Mouse (Mus musculus): ENCODE measurements around the gene Tnfrsf13b. TPM values are rescaled to one million over a fixed set of nuclear protein-coding genes. Genes with fewer than 3 reads are reported as not detected.
A peak's percentile ranks its signal among the peaks of the same experiment; 100 is the strongest.
"Not testable (repeated sequence)": the region's sequence is repeated elsewhere in the genome, so short reads cannot be mapped to it uniquely, and the experiment has no call there.

Tnfrsf13b gene
- polyA plus RNA-seq, 1 experiment from 2014 or later, result 0.76 TPM

DNA sequence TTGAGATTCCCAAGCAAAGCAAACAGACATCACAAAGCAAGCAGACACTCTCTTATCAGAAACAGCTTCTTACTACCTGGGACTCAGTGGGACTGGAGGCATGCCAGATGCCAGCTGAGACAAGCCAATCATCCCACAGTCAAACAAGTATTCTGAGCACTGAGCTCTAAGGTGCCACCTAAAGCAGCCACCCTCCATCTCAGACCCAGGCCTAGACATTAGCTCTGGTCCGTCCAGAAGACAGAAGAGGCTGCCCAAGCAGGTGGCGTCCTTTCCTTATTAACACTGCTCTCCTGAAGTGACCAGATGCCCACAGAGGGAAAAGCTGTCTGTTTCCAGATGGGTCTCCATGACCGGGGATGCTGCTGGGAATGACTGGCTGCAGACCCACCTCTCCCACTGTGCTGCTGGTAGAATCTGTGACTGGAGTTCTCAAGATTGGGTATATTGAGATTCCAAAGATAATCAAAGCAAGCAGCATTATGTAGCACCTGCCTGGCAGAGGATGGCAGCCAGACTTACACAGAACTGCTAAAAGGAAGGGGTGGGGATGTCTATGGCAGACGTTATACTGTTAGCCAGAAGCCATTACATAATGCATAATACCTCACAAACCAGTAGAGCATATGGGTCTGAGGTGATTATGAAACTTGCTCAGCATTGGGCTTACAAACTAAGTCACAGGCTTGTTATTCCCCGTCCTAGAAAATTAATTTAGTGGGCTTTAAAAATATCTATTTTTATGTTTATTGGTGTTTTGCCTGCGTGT lies 23.9 kb downstream of the Tnfrsf13b start:
- WGBS, result 69% methylated on average over 6 of the region's 6 CpGs
- H3K4me2 ChIP-seq, result no peak overlapping the region
- H3K9ac ChIP-seq (replicated peaks), result no peak overlapping the region
- no peak overlapping the region for H3K27ac ChIP-seq
- no peaks in the 10 kb centered on the region for H3K9me3 ChIP-seq
- peaks cover 44% of the 10 kb centered on the region for H3K36me3 ChIP-seq
- H3K27me3 ChIP-seq, result peaks cover 33% of the 10 kb centered on the region
- H3K4me3 ChIP-seq (replicated peaks), result no peak overlapping the region
- H3K4me1 ChIP-seq (replicated peaks), result peaks cover 9% of the 10 kb centered on the region; the same call in 1 of the 2 replicates
- ATAC-seq (ENCODE audit: insufficient number of reproducible peaks, insufficient read depth, low FRiP score, low TSS enrichment, low read depth), result no peak

DNA sequence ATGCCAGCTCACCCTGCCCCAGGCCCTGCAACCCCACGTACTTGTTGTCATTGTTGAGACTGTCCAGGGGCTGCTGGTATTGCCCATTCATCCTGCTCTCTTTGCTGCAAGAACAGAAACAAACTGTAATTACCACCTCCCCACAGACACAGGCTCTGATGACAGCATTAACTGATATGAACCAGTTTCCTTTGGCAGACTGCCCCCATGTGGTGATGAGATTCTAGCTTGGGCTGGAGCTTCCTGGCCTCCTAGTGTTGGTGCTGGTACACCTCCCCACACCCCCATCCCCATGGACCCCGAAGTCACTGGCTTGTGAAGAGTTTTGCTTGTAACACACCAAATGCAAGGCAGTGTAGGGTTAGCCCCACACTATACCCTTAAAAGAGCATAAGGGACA lies 29.2 kb downstream of the Tnfrsf13b start:
- Histone ChIP-seq H3K27me3 (no peaks in the 10 kb centered on the region), H3K9ac (replicated peaks) (no peak overlapping the region), H3K9me3 (no peaks in the 10 kb centered on the region), H3K27ac (no peak overlapping the region), H3K4me2 (no peak overlapping the region), H3K4me1 (replicated peaks) (no peaks in the 10 kb centered on the region), H3K36me3 (peaks cover 97% of the 10 kb centered on the region), H3K4me3 (replicated peaks) (no peak overlapping the region)
- WGBS, result 89% methylated on average over 2 of the region's 2 CpGs
- no peak for ATAC-seq (ENCODE audit: insufficient number of reproducible peaks, insufficient read depth, low FRiP score, low TSS enrichment, low read depth)

DNA sequence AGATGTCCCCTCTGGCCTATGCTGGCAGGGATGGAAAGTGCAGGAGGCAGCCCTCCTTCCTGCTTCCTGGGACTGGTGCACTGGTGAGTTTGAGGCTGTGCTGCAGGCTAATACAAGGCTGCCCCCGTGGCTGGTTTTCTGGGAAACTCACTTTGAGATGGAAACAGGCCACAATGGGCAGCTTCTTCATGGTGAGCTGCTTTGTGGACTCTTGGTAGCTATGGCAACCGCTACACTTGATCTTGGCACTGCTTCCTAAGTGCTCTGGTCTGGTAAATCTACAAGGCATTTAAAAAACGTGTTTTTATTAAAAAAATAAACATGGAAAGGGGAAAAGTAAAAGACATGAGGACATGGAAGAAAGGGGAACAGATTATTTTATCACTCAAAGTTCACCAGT lies 31.6 kb downstream of the Tnfrsf13b start:
- no peak for ATAC-seq (ENCODE audit: insufficient number of reproducible peaks, insufficient read depth, low FRiP score, low TSS enrichment, low read depth)
- Histone ChIP-seq H3K27ac (no peak overlapping the region), H3K9me3 (no peaks in the 10 kb centered on the region), H3K27me3 (no peaks in the 10 kb centered on the region), H3K36me3 (peaks cover 100% of the 10 kb centered on the region), H3K9ac (replicated peaks) (no peak overlapping the region), H3K4me3 (replicated peaks) (no peak overlapping the region), H3K4me1 (replicated peaks) (no peaks in the 10 kb centered on the region), H3K4me2 (no peak overlapping the region)
- WGBS, result 91% methylated on average over 3 of the region's 3 CpGs

DNA sequence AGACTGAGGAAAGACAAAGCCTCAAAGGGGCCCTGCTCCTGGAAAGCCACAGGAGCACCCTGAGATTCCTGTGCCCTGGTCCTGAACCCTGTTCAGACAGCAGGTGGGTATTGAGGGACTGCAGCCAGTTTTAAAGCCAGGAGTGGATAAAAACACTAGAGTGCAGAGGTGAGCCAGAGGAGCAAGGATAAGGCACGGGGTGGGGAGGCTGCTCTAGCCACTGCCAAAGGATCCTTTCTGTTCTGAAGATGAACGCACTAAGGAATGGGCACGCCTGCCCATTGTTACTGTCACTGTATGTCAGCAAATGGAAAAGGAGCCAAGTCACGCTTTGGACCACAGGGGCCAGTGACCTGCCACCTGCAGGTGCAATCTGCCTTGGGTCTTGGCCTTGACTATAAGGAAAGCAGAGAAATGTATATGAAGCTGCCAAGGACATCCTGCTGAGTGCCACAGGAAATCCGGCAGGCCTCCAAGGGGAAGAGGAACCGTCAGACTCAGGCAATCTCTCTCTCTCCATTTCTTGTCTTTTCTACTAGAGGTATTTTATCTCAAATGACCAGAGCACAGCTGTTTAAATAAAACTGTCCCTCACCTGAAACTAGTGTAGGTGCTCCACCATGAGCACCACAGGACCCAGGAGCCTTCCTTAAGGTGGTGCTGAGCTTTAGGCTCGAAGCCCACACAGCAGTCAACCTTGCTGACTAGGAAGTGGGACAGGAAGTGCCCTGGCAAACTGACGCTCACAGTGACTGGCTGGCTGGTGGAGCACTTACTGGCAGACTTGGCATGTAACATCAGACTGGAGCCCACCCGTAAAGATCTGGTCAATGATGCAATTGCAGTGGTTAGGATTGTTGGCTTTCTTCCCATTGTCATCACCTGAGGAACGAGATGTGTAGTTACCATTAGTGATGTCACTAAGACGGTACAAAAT lies 33.5 kb downstream of the Tnfrsf13b start:
- 88% methylated on average over 11 of the region's 11 CpGs for WGBS
- Histone ChIP-seq H3K4me2 (no peak overlapping the region), H3K27me3 (no peaks in the 10 kb centered on the region), H3K27ac (no peak overlapping the region), H3K4me3 (replicated peaks) (no peak overlapping the region), H3K9me3 (no peaks in the 10 kb centered on the region), H3K9ac (replicated peaks) (no peak overlapping the region), H3K4me1 (replicated peaks) (no peaks in the 10 kb centered on the region), H3K36me3 (peaks cover 100% of the 10 kb centered on the region)
- ATAC-seq (ENCODE audit: insufficient number of reproducible peaks, insufficient read depth, low FRiP score, low TSS enrichment, low read depth), result no peak

DNA sequence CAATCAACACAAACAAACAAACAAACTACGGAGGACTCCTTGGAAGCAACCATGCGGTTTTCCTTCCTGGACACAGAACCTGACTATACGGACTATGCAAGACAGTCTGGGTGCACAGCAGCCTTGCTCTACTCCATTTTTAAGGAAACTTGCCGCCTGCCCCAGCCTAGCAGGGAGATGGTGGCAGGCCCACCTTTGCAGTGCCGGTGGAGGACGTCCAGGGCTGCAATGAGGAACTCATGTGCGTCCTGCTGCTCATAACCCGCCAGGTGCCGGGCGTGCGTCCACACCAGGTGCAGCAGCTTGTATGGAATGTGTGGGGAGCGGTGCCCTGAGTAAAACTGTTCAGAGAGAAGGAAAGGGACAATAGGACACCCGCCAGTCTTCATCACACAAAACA lies 34.6 kb downstream of the Tnfrsf13b start:
- H3K36me3 ChIP-seq, result peaks cover 100% of the 10 kb centered on the region
- no peak overlapping the region for H3K4me2 ChIP-seq
- no peak overlapping the region for H3K4me3 ChIP-seq (replicated peaks)
- H3K27ac ChIP-seq, result no peak overlapping the region
- no peaks in the 10 kb centered on the region for H3K4me1 ChIP-seq (replicated peaks)
- no peak overlapping the region for H3K9ac ChIP-seq (replicated peaks)
- no peaks in the 10 kb centered on the region for H3K27me3 ChIP-seq
- WGBS, result 91% methylated on average over 13 of the region's 13 CpGs
- ATAC-seq (ENCODE audit: insufficient number of reproducible peaks, insufficient read depth, low FRiP score, low TSS enrichment, low read depth), result no peak
- no peaks in the 10 kb centered on the region for H3K9me3 ChIP-seq

DNA sequence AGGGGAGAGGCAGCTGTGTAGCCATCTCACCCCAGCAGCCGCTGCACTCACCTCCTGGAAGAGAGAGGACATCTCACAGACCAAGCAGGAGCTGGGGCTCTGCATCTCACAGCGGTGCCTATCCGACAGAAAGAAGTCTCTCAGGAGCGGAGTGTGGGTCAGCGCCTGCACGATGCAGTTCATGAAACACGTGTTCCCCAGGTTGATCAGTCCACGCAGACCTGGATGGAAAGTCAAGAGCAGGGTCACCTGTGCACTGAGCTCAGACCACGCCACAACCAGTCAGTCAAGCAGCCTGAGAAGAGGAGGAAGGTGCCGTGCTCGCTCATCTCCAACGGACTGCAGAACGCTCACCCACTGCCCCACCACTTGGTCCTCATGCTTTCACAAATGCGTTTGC lies 36.2 kb downstream of the Tnfrsf13b start:
- Histone ChIP-seq H3K4me2 (no peak overlapping the region), H3K27me3 (no peaks in the 10 kb centered on the region), H3K4me1 (replicated peaks) (no peaks in the 10 kb centered on the region), H3K27ac (no peak overlapping the region), H3K4me3 (replicated peaks) (no peak overlapping the region), H3K9me3 (no peaks in the 10 kb centered on the region), H3K9ac (replicated peaks) (no peak overlapping the region), H3K36me3 (peaks cover 100% of the 10 kb centered on the region)
- WGBS, result 96% methylated on average over 14 of the region's 14 CpGs
- no peak for ATAC-seq (ENCODE audit: insufficient number of reproducible peaks, insufficient read depth, low FRiP score, low TSS enrichment, low read depth)

DNA sequence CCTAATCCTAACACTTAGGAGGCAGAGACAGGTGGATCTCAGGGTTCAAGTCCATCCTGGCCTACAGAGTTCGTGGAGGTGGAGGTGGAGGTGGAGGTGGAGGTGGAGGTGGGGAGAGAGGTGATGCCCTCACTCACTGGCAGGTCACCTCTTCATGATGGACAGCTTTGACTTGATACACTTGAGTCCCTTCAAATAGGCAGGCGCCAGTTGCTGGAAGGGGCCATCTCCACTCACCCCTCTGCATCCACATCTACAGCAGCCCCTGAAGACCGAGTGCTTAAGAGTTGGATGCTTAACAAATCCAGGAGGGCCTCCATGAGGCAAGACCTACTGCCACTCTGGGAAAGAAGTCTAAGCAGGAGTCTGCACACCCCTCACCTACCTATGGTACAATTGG lies 36.8 kb downstream of the Tnfrsf13b start:
- Histone ChIP-seq H3K4me1 (replicated peaks) (no peaks in the 10 kb centered on the region), H3K4me3 (replicated peaks) (no peak overlapping the region), H3K36me3 (peaks cover 100% of the 10 kb centered on the region), H3K4me2 (no peak overlapping the region), H3K9me3 (no peaks in the 10 kb centered on the region), H3K27ac (no peak overlapping the region), H3K27me3 (no peaks in the 10 kb centered on the region), H3K9ac (replicated peaks) (no peak overlapping the region)
- ATAC-seq (ENCODE audit: insufficient number of reproducible peaks, insufficient read depth, low FRiP score, low TSS enrichment, low read depth), result no peak
- 87% methylated on average over 3 of the region's 3 CpGs for whole genome bisulfite sequencing

DNA sequence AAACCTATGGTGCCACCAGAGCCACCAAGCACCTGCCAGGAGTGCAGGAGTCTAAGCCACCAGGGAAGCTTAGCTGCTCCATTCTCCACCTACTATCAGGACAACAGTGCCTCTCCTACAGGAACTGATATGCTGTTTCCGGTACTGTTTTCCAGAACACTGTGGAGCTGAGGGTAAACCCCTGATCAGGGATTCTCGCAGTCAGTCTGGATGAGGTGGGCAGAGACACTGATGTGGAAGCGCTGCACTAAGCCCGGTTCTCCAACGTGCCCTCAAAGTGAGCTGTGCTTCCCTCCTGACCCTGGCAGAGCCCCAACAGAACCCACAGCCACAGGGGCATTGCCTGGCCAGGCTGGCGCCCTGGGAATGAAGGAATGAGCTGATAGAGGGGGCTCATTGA lies 37.8 kb downstream of the Tnfrsf13b start:
- peaks cover 90% of the 10 kb centered on the region for H3K36me3 ChIP-seq
- H3K9ac ChIP-seq (replicated peaks), result no peak overlapping the region
- peaks cover 4% of the 10 kb centered on the region for H3K4me1 ChIP-seq (replicated peaks)
- WGBS, result 94% methylated on average over 6 of the region's 6 CpGs
- ATAC-seq (ENCODE audit: insufficient number of reproducible peaks, insufficient read depth, low FRiP score, low TSS enrichment, low read depth), result no peak
- H3K4me3 ChIP-seq (replicated peaks), result no peak overlapping the region
- no peaks in the 10 kb centered on the region for H3K9me3 ChIP-seq
- H3K27me3 ChIP-seq, result no peaks in the 10 kb centered on the region
- no peak overlapping the region for H3K4me2 ChIP-seq
- no peak overlapping the region for H3K27ac ChIP-seq

DNA sequence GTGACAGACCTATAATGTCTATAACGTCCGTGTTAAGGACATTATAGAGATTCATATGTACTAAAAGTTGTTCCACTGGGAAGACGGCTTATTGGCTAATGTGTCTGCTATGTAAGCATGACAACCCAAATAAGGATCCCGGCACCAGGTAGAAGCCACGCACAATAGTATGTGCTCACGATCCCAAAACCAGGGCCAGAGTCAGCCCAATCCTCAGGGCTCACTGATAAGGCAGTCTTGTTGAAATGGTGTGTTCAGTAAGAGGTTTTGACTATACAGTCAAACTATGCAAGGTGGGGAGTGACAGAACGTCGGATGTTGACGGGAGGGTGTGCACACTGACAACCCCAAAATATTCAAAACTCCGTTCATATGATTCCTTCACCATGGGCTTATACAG lies 38.3 kb downstream of the Tnfrsf13b start:
- no peak overlapping the region for H3K9ac ChIP-seq (replicated peaks)
- H3K4me1 ChIP-seq (replicated peaks), result peaks cover 5% of the 10 kb centered on the region
- H3K36me3 ChIP-seq, result peaks cover 85% of the 10 kb centered on the region
- H3K4me2 ChIP-seq, result no peak overlapping the region
- WGBS, result 96% methylated on average over 10 of the region's 10 CpGs
- no peak overlapping the region for H3K4me3 ChIP-seq (replicated peaks)
- H3K27ac ChIP-seq, result no peak overlapping the region
- no peaks in the 10 kb centered on the region for H3K27me3 ChIP-seq
- ATAC-seq (ENCODE audit: insufficient number of reproducible peaks, insufficient read depth, low FRiP score, low TSS enrichment, low read depth), result no peak
- H3K9me3 ChIP-seq, result no peaks in the 10 kb centered on the region

DNA sequence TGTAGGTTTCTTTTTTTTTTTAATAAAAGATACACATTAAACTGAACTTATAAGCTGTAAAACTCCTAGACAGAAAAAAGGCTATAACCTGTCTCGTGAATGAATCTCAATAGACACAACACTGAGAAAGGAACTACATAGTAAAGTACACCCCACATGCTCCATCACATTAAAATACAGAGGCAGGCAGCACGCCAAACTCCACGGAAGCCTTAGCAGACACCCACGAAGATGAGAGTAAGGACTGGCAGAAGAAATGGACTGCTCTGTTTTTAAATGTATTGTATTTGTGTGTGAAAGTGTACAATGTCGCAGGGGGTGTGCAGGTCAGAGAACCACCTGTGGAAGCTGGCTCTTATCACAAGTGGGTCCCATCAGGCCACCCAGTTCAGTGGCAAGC lies 43.6 kb downstream of the Tnfrsf13b start:
- H3K4me3 ChIP-seq (replicated peaks), result no peak overlapping the region
- WGBS, result 94% methylated on average over 5 of the region's 5 CpGs
- H3K9ac ChIP-seq (replicated peaks), result no peak overlapping the region
- H3K4me1 ChIP-seq (replicated peaks), result peaks cover 25% of the 10 kb centered on the region
- H3K4me2 ChIP-seq, result no peak overlapping the region
- no peaks in the 10 kb centered on the region for H3K27me3 ChIP-seq
- peaks cover 43% of the 10 kb centered on the region for H3K36me3 ChIP-seq
- no peaks in the 10 kb centered on the region for H3K9me3 ChIP-seq
- H3K27ac ChIP-seq, result no peak overlapping the region
- no peak for ATAC-seq (ENCODE audit: insufficient number of reproducible peaks, insufficient read depth, low FRiP score, low TSS enrichment, low read depth)

DNA sequence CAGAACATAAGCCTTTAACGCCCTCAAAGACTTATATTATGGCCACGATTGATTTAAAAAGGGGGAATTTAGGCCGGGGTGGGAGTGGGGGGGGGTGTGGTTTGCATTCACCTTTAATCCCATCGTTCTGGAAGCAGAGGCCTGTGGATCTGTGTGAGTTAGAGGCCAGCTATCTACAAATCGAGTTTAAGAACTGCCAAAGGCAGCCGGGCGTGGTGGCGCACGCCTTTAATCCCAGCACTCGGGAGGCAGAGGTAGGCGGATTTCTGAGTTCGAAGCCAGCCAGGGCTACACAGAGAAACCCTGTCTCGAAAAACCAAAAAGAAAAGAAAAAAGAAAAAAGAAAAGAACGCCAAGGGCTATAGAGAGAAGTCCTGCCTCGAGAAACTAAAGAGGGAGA lies 46.9 kb downstream of the Tnfrsf13b start:
- 48% methylated on average over 15 of the region's 15 CpGs for WGBS
- H3K9ac ChIP-seq (replicated peaks), result peak overlapping the region; percentile 37; the same call in 1 of the 2 replicates

More for the DNA sequence above, 46.9 kb downstream of the Tnfrsf13b start:
- H3K4me1 ChIP-seq (replicated peaks), result peaks cover 28% of the 10 kb centered on the region
- ATAC-seq (ENCODE audit: insufficient number of reproducible peaks, insufficient read depth, low FRiP score, low TSS enrichment, low read depth); H3K9me3 ChIP-seq; H3K27ac ChIP-seq; H3K27me3 ChIP-seq: not testable (repeated sequence)
- H3K36me3 ChIP-seq, result peaks cover 11% of the 10 kb centered on the region; the same call in 1 of the 2 replicates
- H3K4me2 ChIP-seq, result peak overlapping the region; percentile 65
- H3K4me3 ChIP-seq (replicated peaks), result peak overlapping the region; percentile 82
